In genomic region chr5:108714149-108714548, GRCm38 (mm10) we compare ENCODE assay signal across 7 mouse cellular contexts. TPM values are rescaled to one million over a fixed set of nuclear protein-coding genes. Genes with fewer than 3 reads are reported as not detected.
DNase-seq lines count a peak whose midpoint lies in the region; ATAC-seq and TF ChIP-seq lines count a peak whose summit lies in the region.

No protein-coding gene starts in this region.

- no peaks in the 10 kb centered on the region for H3K9me3 ChIP-seq in lung, embryonic 15.5 days
- H3K9me3 ChIP-seq in heart, embryonic 12.5 days (replicated peaks) = no peaks in the 10 kb centered on the region

- H3K9ac ChIP-seq in lung, embryonic 15.5 days = no peak overlapping the region
- H3K9ac ChIP-seq in heart, embryonic 12.5 days = no peak overlapping the region

- 41% methylated on average over 6 of the region's 6 CpGs for WGBS in lung, embryonic 15.5 days
- WGBS in lung, adult 2 months = 25% methylated on average over 6 of the region's 6 CpGs
- WGBS in heart, embryonic 12.5 days = 56% methylated on average over 6 of the region's 6 CpGs

- TF ChIP-seq CTCF in lung, adult 2 months (IDR thresholded peaks at IDR 0.05; ENCODE audit: insufficient read depth, low read length) = no peak

- no peak overlapping the region for H3K4me3 ChIP-seq in lung, embryonic 15.5 days
- H3K4me3 ChIP-seq in lung, adult 2 months (replicated peaks; ENCODE audit: extremely low read depth, low read depth, low read length) = no peak overlapping the region
- H3K4me3 ChIP-seq in heart, embryonic 12.5 days = no peak overlapping the region

- H3K27me3 ChIP-seq in lung, embryonic 15.5 days = no peaks in the 10 kb centered on the region
- no peaks in the 10 kb centered on the region for H3K27me3 ChIP-seq in heart, embryonic 12.5 days (replicated peaks)

- no peak for TF ChIP-seq POLR2A in lung, adult 2 months (IDR thresholded peaks at IDR 0.05; ENCODE audit: borderline replicate concordance, extremely low read depth, low read depth, low read length)

- H3K27ac ChIP-seq in lung, embryonic 15.5 days = peak overlapping the region; percentile 48
- H3K27ac ChIP-seq in heart, embryonic 12.5 days (ENCODE audit: poor library complexity, severe bottlenecking) = peak overlapping the region; percentile 59

- intact Hi-C loops in left cerebral cortex, postnatal 4 days (cut with DNase I) = no loop called here

- DNase-seq in lung, adult 2 months = no peak
- peak; percentile 18 for DNase-seq in cerebellum, adult 8-10 months
- DNase-seq in left cerebral cortex, postnatal 4 days = peak; percentile 60
- no peak for DNase-seq in thymus, adult 18-20 months
- DNase-seq in spleen, adult 12 weeks (ENCODE audit: low spot score) = no peak

- no peak overlapping the region for H3K4me2 ChIP-seq in lung, embryonic 15.5 days
- H3K4me2 ChIP-seq in heart, embryonic 12.5 days = no peak overlapping the region

- peak; percentile 43 for ATAC-seq in lung, embryonic 15.5 days (ENCODE audit: borderline replicate concordance, extremely low read depth, low FRiP score, low TSS enrichment)
- peak; percentile 41 for ATAC-seq in heart, embryonic 12.5 days (ENCODE audit: insufficient number of reproducible peaks, low FRiP score)

- H3K36me3 ChIP-seq in lung, embryonic 15.5 days = no peaks in the 10 kb centered on the region
- H3K36me3 ChIP-seq in heart, embryonic 12.5 days = 0 out of 2 replicates have a peak, but pooled peaks cover 2% of the 10 kb centered on the region

- peaks cover 7% of the 10 kb centered on the region for H3K4me1 ChIP-seq in lung, embryonic 15.5 days
- H3K4me1 ChIP-seq in lung, adult 2 months (ENCODE audit: control insufficient read depth, insufficient read depth, low read length) = peaks cover 6% of the 10 kb centered on the region
- H3K4me1 ChIP-seq in heart, embryonic 12.5 days (replicated peaks) = peaks cover 26% of the 10 kb centered on the region

RNA-seq across cellular contexts. Expression of gene Fgfrl1, which starts 22.0 kb away (rescaled TPM):
- 35.8 and 36.3 TPM in 2 replicates for polyA plus RNA-seq in lung, embryonic 15.5 days (2015; fragmentation: Nextera tagmentation; extraction: Ambion mirVana)
- polyA plus RNA-seq in lung, adult 2 months (2012; rRNA removed) = 48.5 and 48.7 TPM in 2 replicates
- polyA plus RNA-seq in heart, embryonic 12.5 days (2016; fragmentation: Nextera tagmentation; extraction: Ambion mirVana) = 39.1 and 40.1 TPM in 2 replicates
- 10 to 100 TPM; 17.3 to 17.6 TPM for total RNA-seq in left cerebral cortex, postnatal 4 days (2021)

RNA-seq across cellular contexts. Expression of gene Slc26a1, which starts 38.8 kb away (rescaled TPM):
- polyA plus RNA-seq in lung, embryonic 15.5 days (2015; fragmentation: Nextera tagmentation; extraction: Ambion mirVana) = 0.39 and 0.50 TPM in 2 replicates
- 0.05 and 0.11 TPM in 2 replicates for polyA plus RNA-seq in lung, adult 2 months (2012; rRNA removed)
- 0.54 and 1.0 TPM in 2 replicates for polyA plus RNA-seq in heart, embryonic 12.5 days (2016; fragmentation: Nextera tagmentation; extraction: Ambion mirVana)
- 1 to 10 TPM; 3.8 to 4.2 TPM for total RNA-seq in left cerebral cortex, postnatal 4 days (2021)

RNA-seq across cellular contexts. Expression of gene Dgkq, which starts 44.7 kb away (rescaled TPM):
- 10.7 and 11.7 TPM in 2 replicates for polyA plus RNA-seq in lung, embryonic 15.5 days (2015; fragmentation: Nextera tagmentation; extraction: Ambion mirVana)
- 24.5 and 27.5 TPM in 2 replicates for polyA plus RNA-seq in lung, adult 2 months (2012; rRNA removed)
- polyA plus RNA-seq in heart, embryonic 12.5 days (2016; fragmentation: Nextera tagmentation; extraction: Ambion mirVana) = 8.4 and 9.4 TPM in 2 replicates
- 10 to 100 TPM; 55.4 to 68.1 TPM for total RNA-seq in left cerebral cortex, postnatal 4 days (2021)

RNA-seq across cellular contexts. Expression of gene Idua, which starts 54.0 kb away (rescaled TPM):
- 12.1 and 14.5 TPM in 2 replicates for polyA plus RNA-seq in lung, embryonic 15.5 days (2015; fragmentation: Nextera tagmentation; extraction: Ambion mirVana)
- 28.4 and 34.5 TPM in 2 replicates for polyA plus RNA-seq in lung, adult 2 months (2012; rRNA removed)
- 16.5 and 17.8 TPM in 2 replicates for polyA plus RNA-seq in heart, embryonic 12.5 days (2016; fragmentation: Nextera tagmentation; extraction: Ambion mirVana)
- 1 to 10 TPM; 9.8 to 9.9 TPM for total RNA-seq in left cerebral cortex, postnatal 4 days (2021)

Comparison
In these comparisons a context has a peak if more than half of its experiments do, and no peak if none do; other contexts are left out.
1. DNase-seq: peak in cerebellum, adult 8-10 months (single experiment) and left cerebral cortex, postnatal 4 days (single experiment); none in lung, adult 2 months (single experiment), thymus, adult 18-20 months (0 of 2) and spleen, adult 12 weeks (single experiment).